Mouse (Mus musculus) embryo, embryonic 11 days (tissue): ENCODE measurements around the gene Rbbp6.

Source experiments
- DNase-seq: peaks from one replicate; pipeline ENCODE4 v3.0.0-alpha.2; 2015

The Rbbp6 gene

DNA sequence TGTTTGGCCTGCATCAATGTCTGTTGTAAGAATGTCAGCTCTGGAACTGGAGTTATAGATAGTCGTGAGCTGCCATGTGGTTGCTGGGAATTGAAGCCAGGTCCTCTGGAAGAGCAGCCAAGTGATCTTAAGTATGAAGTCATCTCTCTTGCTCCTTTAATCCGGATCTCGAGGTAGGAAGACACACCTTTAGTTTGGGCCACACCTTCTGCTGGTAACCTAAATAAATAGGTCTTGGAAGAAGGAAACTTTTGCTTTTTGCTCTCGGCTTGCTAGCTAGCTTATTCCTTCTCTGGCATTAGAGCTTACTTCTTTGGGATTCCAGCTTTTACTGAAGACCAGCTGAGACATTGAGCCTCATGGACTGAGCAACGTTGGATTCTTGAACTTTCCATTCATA is at the start of gene Rbbp6:
Gene Rbbp6 (plus strand): TSS at position 301 of the 400 bp plus-strand sequence.
- DNase-seq = no peak

DNA sequence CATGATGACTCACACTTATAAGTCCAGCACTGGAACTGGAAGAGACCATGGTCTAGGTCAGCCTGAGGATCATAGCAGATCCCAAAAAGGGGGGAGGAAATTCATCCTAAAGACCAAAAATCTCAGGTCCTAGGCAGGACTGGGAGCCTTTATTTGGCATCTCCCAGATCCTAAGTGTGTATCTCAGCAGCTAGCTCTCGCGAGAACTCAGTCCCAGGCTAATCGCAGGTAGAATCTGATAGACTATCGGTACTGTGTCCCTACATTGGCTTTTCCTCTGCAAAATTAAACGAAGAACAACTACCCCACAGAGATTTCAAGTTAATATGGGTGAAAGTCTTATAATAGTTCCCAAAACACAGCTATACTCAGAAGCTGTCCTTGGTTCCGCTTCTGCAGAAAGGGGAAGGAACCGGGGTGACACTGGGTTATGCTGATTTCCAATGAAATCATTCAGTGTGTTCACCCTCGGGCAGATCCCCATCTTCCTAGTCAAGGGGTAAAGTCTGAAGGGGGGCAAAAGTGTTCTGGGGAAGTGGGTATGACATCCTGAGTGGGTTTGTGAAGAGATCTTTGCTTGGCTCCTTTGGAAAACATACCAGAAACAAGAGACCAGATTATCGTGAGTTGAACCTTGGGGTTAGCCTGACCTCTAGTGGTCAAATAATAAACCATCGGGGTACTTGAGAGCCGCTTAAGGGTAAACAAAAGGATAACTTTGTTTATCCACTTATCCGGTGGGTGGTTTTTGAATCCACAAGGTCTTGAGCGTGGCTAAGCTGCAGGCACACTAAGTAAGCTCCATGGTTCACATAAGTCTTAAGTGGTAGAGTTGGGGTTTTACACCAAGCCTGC is 45.5 kb upstream of the Rbbp6 start:
- peak; percentile 82 for DNase-seq

DNA sequence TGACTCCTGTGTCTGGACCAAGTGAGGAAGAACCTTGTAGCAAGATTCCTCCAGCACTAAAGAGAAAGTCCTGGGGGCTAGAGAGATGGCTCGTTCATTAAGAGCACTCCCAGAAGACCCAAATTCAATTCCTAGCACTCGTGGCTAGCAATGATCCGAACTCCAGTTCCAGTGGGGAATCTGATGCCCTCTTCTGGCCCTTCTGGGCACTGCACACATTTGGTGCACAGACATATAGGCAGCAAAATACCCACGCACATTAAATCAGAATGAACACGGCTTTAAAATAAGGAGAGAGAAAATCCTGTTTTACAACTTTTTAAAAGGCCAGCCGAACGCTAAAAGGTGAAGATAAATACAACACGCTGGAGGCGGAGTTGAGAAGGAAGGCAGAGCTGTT is 43.9 kb upstream of the Rbbp6 start:
- DNase-seq = no peak

DNA sequence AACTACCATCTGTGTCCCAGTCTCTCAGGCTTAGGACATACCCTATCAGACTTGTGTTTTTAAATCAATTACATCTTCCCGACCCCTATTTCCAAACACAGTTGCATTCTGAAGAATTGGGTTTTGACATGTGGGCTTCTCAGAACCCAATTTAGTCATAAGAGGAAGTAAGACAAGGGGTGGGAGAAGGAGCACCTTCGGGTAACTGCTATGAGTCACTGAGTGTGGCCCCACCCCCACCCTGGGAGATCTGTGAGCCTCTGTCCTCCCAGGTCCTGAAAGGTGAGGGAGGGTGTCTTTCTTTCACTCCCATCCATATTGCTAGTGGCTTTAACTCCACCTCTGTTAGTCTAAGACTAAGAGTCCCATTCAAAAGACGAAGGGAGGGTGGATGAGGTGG is 41.2 kb upstream of the Rbbp6 start:
- no peak for DNase-seq

DNA sequence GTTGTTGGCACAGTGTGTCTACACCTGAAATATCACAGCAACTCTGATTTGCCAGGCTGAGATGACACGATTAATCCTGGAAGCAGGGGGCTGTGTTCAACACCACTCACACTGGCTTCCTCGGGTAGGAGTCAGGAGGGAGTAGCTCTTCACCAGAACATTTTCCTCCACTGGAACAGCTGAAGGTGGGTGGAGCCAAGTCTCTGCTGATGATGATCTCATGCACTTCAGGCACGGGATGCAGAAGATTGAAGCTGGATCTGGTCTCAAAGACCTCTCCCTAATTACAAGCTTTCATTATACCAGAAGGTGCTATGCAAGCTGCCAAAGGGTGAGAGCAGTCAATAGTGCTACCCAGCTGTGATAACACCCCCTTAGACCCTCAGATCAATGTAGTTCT is 35.0 kb upstream of the Rbbp6 start:
- no peak for DNase-seq

DNA sequence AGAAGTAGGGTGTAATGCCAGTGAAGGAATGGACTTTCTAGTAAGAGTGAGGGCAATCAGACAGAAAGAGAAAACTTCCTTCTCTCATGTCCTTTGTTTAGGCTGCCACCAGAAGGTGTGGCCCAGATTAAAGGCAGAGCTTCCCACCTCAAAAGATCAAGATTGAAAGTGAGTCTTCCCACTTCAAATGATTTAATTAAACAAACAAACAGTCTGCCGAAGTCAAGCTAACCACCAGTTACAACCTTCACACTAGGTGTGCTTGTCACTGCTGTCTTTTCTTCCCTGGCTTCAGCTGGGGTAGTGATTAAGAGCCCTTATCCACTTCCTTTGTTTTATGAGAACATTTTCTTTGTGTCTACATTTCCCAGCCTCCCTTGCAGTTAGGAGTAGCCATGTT is 33.3 kb upstream of the Rbbp6 start:
- DNase-seq = no peak

DNA sequence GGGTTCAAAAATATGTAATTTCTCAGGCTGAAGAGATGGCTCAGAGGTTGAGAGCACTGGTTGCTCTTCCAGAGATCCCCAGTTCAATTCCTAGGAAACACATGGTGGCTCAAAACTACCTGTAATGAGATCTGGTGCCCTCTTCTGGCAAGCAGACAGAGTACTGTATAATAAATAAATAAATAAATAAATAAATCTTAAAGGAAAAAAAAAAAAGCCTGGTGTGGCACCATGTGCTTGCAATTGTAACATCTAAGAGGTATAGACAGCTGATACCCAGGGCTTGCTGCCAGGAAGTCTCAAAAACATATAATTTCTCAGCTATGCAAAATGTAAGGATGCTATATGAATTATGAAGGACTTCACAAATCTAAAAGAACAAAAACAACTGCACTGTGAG is 28.9 kb upstream of the Rbbp6 start:
- DNase-seq = no peak

DNA sequence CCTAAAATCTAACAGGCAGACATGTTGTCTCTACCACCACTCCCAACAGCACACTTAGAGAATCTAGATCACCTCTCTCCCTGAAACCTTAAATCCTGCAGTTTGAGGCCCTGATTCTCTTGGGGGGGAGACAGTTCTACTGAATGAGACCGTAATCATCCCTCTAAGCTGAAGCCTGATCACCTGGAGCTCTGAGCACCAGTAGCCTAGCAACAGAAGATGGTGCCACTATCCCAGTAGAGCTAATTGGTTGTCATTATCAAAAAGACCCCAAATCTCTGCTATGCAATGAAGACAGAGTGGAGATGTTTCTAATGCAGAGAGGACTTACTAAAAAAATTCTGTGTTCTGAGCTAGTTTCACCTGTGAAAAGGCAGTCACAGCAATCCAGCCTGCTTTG is 27.3 kb upstream of the Rbbp6 start:
- no peak for DNase-seq

DNA sequence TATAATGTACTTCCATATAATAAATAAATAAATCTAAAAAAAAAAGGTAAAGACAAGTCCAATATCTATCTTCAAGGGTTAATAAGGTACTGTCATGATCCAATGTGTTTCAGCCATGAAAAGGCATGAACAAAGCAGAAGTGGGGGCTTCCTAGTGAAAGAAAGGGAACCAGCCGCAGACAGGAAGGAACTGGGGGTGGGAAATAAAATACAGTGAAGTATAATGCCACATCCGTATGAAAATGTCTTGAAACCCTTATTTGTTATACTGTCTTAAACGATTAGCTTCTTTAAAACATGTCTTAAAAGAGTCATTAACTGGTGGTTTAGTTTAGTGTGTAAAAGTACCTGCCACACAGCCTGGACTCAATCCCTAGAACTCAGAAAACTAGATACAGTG is 26.3 kb upstream of the Rbbp6 start:
- DNase-seq = no peak

DNA sequence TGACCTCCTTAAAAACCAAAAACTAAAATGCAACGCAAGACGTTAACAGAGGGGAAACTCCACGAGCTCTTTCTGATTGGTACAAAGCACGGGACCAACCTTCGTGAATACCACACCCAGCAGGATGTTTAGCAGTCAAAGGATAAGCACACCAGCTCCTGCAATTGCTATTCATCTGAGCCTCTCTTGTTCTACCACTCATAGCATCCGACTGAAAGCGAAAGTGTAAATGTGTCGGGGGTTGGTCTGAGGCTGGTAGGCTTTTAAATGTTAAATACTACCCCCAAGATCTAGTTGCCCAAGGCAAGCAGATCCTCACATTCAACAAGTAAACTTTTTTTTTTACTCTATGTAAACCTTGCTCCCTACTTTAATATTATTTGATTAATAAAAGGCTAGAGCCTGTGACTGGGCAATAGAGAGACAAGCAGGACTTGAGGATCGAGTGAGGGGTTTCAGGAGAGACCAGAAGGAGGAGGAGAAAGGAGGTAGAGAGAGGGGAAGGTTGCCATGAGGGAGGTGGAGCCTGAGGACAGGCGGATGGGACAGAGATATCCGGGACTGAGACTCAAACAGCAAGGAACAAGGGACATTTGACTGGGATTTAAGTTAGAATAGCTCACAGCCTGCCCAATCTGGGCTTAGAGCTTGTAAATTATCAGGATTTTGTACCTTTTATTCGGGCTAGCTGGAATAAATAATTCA is 25.0 kb upstream of the Rbbp6 start:
- DNase-seq = peak; percentile 18

DNA sequence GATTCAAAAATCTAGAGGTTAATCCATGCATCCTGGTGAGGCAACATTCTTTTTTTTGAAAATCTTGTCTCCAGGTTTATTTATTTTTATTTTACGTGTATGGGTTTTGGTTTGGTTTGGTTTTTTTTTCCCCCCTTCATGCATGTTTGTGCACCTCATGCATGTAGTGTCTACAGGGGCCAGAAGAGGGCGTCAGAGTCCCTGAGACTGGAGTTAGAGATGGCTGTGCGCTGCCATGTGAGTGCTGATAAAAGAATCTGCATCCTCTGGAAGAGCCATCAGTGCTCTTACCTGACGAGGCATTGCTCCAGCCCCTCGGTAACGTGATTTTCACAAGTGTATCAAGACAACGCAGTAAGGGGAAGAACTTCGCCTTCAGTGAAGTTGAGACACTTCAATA is 23.4 kb upstream of the Rbbp6 start:
- DNase-seq = no peak

DNA sequence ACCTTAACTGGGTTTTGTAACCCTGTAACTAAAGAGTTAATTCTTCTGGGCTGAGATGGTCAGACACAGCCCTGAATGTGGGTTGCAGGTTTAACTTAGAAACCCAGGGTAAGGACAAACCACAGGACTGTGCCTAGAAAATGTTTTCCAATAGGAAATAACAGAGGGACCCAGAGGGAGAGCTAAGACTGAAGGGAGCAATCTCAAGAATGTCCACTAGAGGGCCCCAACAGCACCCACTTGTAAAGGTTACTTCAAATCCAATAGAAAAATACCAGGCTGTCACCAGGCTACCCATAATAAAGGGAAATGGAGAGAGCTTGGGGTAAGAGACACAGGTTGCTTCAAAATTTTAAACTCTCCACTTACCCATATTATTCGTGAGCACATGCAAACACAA is 20.3 kb upstream of the Rbbp6 start:
- peak; percentile 78 for DNase-seq

DNA sequence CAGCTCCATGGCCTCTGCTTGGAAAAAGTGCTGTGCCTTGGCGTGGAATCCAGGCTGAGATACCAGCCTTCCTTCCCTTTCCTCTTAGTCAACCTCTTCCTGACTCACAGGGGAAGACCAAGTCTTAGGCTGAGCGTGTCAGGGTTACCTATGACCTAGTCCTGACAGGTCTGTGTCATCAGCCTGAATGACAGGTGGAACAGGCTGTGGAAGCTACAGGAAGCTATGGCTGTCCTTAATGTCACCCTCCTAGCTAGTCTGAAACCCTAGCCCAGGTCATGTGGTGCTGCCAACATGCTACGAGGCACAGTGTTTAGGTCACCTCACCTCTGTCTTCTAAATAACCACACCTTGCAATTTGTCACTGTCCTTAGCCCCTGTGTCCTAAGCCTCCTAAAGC is 16.2 kb upstream of the Rbbp6 start:
- no peak for DNase-seq

DNA sequence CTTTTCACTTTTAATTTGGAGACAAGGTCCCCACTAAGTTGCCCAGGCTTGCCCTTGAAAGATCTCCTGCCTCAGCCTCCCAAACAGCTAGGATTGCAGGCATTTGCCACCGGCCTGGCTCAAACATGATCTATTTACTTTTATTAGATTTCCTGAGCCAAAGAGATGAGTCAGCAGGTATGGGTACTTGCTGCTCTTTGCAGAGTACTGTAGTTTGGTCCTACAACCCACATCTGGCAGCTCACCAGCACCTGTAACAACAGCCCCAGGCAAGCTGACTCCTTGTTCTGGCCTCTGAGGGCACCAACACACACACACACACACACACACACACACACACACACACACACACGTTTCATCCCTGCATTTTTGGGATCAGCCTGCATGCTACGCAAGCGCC is 14.0 kb upstream of the Rbbp6 start:
- no peak for DNase-seq

DNA sequence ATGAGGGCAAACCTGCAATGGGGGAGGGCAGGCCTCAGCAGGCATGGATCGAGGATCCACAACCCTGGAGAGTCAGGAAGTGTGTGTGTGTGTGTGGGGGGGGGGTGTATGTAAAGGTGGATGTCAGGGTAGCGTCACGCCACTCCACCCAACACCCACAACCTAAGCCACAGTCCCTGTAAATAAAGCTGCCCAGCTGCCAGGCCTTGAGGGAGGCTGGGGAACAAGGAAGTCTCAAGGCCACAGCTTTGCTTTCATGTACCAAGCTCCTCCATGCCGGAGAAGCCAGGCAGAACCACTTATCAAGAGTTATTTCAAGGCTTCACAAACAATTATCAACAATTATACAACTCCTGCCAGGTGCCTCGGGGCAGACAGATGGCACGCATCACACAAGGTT is 13.4 kb upstream of the Rbbp6 start:
- no peak for DNase-seq

DNA sequence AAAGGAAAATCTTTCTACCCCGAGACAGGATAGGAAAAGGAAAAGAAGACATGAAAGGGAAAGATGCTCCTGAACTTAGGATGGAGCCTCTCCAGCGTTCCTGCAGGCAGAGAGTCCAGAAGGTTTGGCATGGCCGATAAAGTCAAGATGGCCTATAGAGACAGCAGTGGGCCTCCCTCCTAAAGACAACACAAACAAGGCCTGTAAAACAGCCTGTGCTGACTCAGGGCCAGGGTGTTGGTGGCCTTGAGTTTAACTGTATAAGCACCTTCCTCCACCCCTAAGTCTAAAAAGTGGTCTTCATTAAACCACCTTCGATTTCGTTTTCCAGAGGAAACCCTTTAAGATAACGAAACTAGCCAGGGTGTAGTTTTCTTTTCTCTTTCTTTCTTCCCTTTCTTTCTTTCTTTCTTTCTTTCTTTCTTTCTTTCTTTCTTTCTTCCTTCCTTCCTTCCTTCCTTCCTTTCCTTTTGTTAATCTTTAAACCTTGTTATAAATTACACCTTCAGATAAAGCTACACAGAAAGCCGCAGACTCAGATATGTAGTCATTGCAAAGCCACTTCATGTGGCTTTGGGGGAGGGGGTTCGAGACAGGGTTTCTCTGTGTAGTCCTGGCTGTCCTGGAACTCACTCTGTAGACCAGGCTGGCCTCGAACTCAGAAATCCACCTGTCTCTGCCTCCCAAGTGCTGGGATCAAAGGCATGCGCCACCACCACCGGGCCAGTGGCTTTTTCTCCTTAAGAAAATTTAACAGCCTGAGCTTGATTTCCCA is 10.8 kb upstream of the Rbbp6 start:
- DNase-seq = no peak

DNA sequence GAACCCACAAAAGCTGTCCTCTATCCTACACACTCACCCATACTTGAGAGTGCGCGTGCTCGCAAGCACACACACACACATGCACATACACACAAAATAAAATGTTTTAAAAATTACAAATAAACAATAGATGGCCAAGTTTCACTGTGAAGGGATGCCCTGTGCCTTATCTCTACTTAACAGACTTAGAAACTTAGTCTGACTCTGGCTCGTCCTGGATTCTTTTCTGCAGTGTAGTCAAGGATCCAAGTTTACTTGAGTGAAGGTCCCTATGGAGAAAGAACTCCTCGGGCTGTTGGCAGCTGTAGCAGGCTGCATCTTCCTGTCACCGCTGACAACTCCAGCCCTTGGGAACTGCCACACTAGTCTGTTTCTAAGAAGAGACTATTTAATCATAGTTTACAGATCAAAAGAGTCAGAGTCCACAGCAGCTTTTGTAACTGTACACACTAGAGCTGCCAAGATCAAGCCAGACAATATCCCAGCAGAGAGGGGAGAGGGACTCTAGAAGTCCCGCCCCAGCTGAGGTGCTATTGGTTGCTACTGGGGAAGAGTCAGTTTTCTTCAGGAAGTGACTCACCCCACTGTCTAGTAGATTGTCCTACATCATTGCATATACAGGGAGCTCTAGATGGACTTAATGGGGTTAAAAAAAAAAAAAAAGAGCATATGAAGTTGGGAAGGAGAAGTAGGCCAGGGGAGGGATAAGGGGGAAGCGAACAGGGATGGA is 10.1 kb upstream of the Rbbp6 start:
- DNase-seq = peak; percentile 40

DNA sequence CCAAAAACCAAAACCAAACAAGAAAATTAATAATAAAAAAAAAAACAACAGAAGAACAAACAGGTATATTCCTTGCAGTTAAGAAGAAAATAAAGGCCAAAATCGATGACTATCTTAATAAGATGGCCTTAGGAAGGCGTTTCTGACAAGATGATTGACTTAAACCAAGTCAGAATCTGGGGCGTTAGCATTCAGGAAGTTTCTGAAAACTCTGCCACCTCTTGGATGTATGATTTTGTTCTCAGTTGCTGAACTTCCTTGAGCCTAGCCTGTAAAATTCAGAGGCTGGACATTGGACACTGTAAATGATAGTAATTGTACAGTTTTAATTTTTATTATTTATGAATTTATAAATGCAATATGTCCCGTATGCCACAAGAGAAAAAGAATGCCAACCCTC is 3.3 kb downstream of the Rbbp6 start:
- peak; percentile 22 for DNase-seq

DNA sequence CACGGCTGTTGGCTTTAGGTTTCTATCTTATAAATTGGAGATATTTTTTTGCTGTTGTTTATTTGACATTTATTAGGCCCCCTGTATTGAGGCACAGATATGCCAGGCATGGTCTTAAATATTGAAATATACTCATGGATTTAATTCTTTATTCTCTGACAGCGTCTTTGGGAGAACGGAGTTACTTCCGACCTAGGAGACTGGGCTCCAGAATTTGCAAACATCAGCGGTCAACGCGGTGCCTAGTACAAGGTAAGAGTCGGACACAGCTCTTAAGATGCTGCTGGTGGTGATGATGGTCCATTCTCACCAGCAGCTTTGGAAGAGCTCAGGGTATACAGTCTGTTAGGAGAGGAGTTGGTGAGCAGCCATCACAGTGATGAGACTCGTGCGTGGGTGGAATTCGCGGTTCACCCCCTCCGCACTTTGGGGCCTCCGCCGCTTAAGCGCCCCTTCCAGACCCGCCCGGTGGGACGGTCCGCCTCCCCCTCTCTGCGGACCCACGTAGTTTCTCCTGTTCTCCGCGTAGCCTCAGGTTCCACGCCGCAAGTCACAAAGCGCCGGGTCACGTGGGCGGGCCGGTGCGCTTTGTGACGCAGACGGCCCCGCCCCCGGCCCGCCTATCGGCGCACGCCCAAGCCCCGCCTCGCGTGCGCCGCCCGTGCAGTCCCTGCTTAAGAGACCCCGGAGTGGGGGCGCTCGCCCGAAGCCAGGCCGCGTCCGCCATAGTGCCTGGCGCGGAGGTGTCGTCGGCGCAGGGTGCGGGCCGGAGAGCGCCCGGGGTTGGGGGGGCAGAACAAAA is 3.9 kb downstream of the Rbbp6 start:
- peak; percentile 98 for DNase-seq

DNA sequence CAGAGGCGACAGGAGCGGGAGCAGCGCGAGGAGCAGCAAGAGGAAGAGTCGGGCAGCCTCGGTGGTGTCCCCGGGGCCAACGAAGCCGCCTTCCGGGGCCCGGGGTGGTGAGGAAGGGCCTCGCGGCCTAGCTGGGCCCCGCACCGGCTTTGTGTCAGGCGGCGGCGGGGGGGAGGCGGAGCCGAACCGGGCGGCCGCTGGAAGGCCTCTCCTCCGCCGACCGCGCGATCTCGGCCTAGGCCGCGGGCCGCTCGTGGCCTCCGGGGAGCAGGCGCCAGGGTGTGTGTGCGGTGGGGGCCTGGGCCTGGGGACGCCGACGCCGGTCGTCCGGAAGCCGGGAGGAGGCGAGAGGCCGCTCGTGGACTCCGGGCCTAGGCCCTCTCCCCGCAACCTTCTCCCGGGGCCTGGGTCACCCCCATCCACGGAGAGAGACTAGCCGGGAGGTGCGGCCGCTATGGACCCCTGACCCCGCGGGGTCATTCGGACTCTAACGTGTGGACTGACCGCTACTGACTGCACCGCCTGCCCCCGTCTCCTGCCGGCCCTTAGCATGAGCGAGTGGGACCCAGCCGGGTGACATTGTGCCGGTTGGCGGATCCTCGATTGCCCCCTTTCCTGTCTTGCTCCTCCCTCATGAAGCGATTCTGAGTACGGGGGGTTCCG is 4.8 kb downstream of the Rbbp6 start:
- DNase-seq = peak; percentile 60

DNA sequence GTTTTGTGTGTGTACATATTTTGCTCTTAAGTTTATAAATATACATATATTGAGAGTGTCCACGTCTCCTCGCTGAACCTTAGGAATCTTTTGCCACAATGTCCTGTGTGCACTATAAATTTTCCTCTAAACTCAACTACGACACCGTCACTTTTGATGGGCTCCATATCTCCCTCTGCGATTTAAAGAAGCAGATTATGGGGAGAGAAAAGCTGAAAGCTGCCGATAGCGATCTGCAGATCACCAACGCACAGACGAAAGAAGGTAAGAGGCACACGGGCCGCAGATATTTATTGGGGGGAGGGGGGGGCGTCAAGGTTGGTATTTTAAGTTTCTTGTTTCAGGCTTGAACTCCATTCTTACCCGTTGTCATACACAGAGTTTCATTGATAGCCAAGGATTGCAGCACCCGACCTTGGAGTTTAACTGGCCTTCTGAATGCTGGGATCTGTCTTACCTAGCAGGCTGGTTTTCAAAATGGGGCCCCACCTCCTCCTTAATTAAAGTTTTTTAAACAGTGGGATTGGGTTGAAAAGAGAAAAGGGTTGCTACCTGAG is 5.5 kb downstream of the Rbbp6 start:
- DNase-seq = no peak
